Mouse (Mus musculus) heart, embryonic 13.5 days (tissue): ENCODE measurements around the gene Crk. TPM values are rescaled to one million over a fixed set of nuclear protein-coding genes. Genes with fewer than 3 reads are reported as not detected.
"Not testable (repeated sequence)": the region's sequence is repeated elsewhere in the genome, so short reads cannot be mapped to it uniquely, and the experiment has no call there.

Experiments used
- ATAC-seq: fragments of 200-750 bp; cut with Nextera tagmentation; 2 replicates; pipeline ENCODE4 v1.8.0; 2017; ENCODE audit warnings: moderate TSS enrichment; ENCODE audit not compliant: insufficient number of reproducible peaks, low FRiP score, low TSS enrichment; ENCODE audit errors: extremely low read depth
- H3K27ac ChIP-seq: fragments of 300-500 bp; sonication (generic); replicated peaks from 2 replicates; pipeline ENCODE4 v1.5.1; 2015; ENCODE audit warnings: moderate library complexity, mild to moderate bottlenecking, inconsistent platforms
- H3K27me3 ChIP-seq: fragments of 300-500 bp; sonication (generic); replicated peaks from 2 replicates; pipeline ENCODE4 v1.6.1; 2015; ENCODE audit warnings: mild to moderate bottlenecking, inconsistent platforms
- H3K36me3 ChIP-seq: fragments of 300-500 bp; sonication (generic); 2 replicates; pipeline ENCODE4 v1.6.1; 2015; ENCODE audit warnings: mild to moderate bottlenecking, inconsistent platforms
- H3K4me1 ChIP-seq: fragments of 300-500 bp; sonication (generic); 2 replicates; pipeline ENCODE4 v1.6.1; 2015; ENCODE audit warnings: inconsistent platforms
- H3K4me2 ChIP-seq: fragments of 300-500 bp; sonication (generic); 2 replicates; pipeline ENCODE4 v1.6.1; 2015; ENCODE audit warnings: inconsistent platforms, mild to moderate bottlenecking, moderate library complexity
- H3K4me3 ChIP-seq: fragments of 300-500 bp; sonication (generic); 2 replicates; pipeline ENCODE4 v1.5.1; 2015; ENCODE audit warnings: moderate library complexity, mild to moderate bottlenecking, inconsistent platforms
- H3K9ac ChIP-seq: fragments of 300-500 bp; sonication (generic); 2 replicates; pipeline ENCODE4 v1.6.1; 2015; ENCODE audit warnings: inconsistent platforms, mild to moderate bottlenecking, moderate library complexity
- H3K9me3 ChIP-seq: fragments of 300-500 bp; sonication (generic); 2 replicates; pipeline ENCODE4 v1.6.1; 2016; ENCODE audit warnings: inconsistent platforms
- WGBS: fragments of 180-500 bp; shearing (Covaris S2); methylation state at CpG from one replicate; pipeline ENCODE4 v1.1.7; 2015; ENCODE audit warnings: mixed read lengths; 5-methylcytosine and 5-hydroxymethylcytosine counted together
- polyA plus RNA-seq: library from polyadenylated mRNA; unstranded; fragments of >200 nt; fragmentation: Nextera tagmentation; extraction: Ambion mirVana; gene quantifications from 2 replicates; pipeline ENCODE4 v1.2.1, GENCODE M21; 2015

Crk gene
- polyA plus RNA-seq, 1 experiment from 2014 or later = 84.8 TPM

- H3K4me1 ChIP-seq = peaks cover 17% of the 10 kb centered on the region
- H3K4me2 ChIP-seq = no peak overlapping the region
- ATAC-seq = no peak
- no peak overlapping the region for H3K9ac ChIP-seq
- no peaks in the 10 kb centered on the region for H3K27me3 ChIP-seq
- H3K27ac ChIP-seq = no peak overlapping the region
- H3K4me3 ChIP-seq = no peak overlapping the region
- peaks cover 61% of the 10 kb centered on the region for H3K36me3 ChIP-seq
- H3K9me3 ChIP-seq = no peaks in the 10 kb centered on the region
Measured at GRCm38 (mm10) chr11:75691047-75691446, 12.0 kb downstream of the Crk start.

- H3K27me3 ChIP-seq = no peaks in the 10 kb centered on the region
- ATAC-seq = no peak
- no peak overlapping the region for H3K9ac ChIP-seq
- H3K4me1 ChIP-seq = peaks cover 3% of the 10 kb centered on the region; the same call in 1 of the 2 replicates
- no peaks in the 10 kb centered on the region for H3K9me3 ChIP-seq
- no peak overlapping the region for H3K4me3 ChIP-seq
- no peak overlapping the region for H3K4me2 ChIP-seq
- no peak overlapping the region for H3K27ac ChIP-seq
- H3K36me3 ChIP-seq = peaks cover 82% of the 10 kb centered on the region
- WGBS = 94% methylated on average over 5 of the region's 5 CpGs
Measured at GRCm38 (mm10) chr11:75693570-75693969, 14.5 kb downstream of the Crk start.

- 98% methylated on average over 3 of the region's 3 CpGs for WGBS
- peaks cover 96% of the 10 kb centered on the region for H3K36me3 ChIP-seq
Measured at GRCm38 (mm10) chr11:75697464-75697863, 18.4 kb downstream of the Crk start.

GRCm38 (mm10) chr11:75700557-75700956, 21.5 kb downstream of the Crk start:
- Histone ChIP-seq H3K4me1 (0 out of 2 replicates have a peak, but pooled peaks cover 7% of the 10 kb centered on the region), H3K4me3 (no peak overlapping the region), H3K27me3 (no peaks in the 10 kb centered on the region), H3K9me3 (peaks cover 3% of the 10 kb centered on the region; the same call in 1 of the 2 replicates), H3K36me3 (peaks cover 98% of the 10 kb centered on the region), H3K9ac (no peak overlapping the region), H3K27ac (no peak overlapping the region), H3K4me2 (no peak overlapping the region)
- ATAC-seq = no peak
- WGBS = 91% methylated on average over 5 of the region's 5 CpGs

More at GRCm38 (mm10) chr11:75697464-75697863, 18.4 kb downstream of the Crk start:
- not testable (repeated sequence) for H3K4me2 ChIP-seq, ATAC-seq, H3K27ac ChIP-seq, H3K9ac ChIP-seq, H3K4me3 ChIP-seq, H3K27me3 ChIP-seq, H3K4me1 ChIP-seq, H3K9me3 ChIP-seq

GRCm38 (mm10) chr11:75702761-75703160, 23.7 kb downstream of the Crk start:
- Histone ChIP-seq H3K27ac (no peak overlapping the region), H3K9ac (no peak overlapping the region), H3K9me3 (peaks cover 3% of the 10 kb centered on the region; the same call in 1 of the 2 replicates), H3K27me3 (no peaks in the 10 kb centered on the region), H3K4me3 (no peak overlapping the region), H3K4me1 (0 out of 2 replicates have a peak, but pooled peaks cover 7% of the 10 kb centered on the region), H3K36me3 (peaks cover 94% of the 10 kb centered on the region), H3K4me2 (no peak overlapping the region)
- 90% methylated on average over 6 of the region's 6 CpGs for WGBS
- no peak for ATAC-seq

- Histone ChIP-seq H3K9ac (no peak overlapping the region), H3K27ac (no peak overlapping the region), H3K27me3 (no peaks in the 10 kb centered on the region), H3K9me3 (peaks cover 3% of the 10 kb centered on the region; the same call in 1 of the 2 replicates), H3K4me2 (no peak overlapping the region), H3K36me3 (peaks cover 91% of the 10 kb centered on the region), H3K4me1 (0 out of 2 replicates have a peak, but pooled peaks cover 7% of the 10 kb centered on the region), H3K4me3 (no peak overlapping the region)
- ATAC-seq = no peak
- 95% methylated on average over 2 of the region's 2 CpGs for WGBS
Measured at GRCm38 (mm10) chr11:75703748-75704147, 24.7 kb downstream of the Crk start.

- no peak for ATAC-seq
- no peak overlapping the region for H3K4me3 ChIP-seq
Measured at GRCm38 (mm10) chr11:75713949-75714348, 34.9 kb downstream of the Crk start.

GRCm38 (mm10) chr11:75715556-75715955, 36.5 kb downstream of the Crk start:
- Histone ChIP-seq H3K9ac (peak overlapping the region; percentile 24; the same call in 1 of the 2 replicates), H3K4me1 (peaks cover 4% of the 10 kb centered on the region; the same call in 1 of the 2 replicates), H3K4me2 (peak overlapping the region; percentile 46), H3K9me3 (peaks cover 6% of the 10 kb centered on the region), H3K27ac (no peak overlapping the region), H3K27me3 (no peaks in the 10 kb centered on the region), H3K36me3 (no peaks in the 10 kb centered on the region), H3K4me3 (peak overlapping the region; percentile 21; the same call in 1 of the 2 replicates)
- no peak for ATAC-seq
- WGBS = 28% methylated on average over 12 of the region's 12 CpGs

More at GRCm38 (mm10) chr11:75713949-75714348, 34.9 kb downstream of the Crk start:
- H3K4me2 ChIP-seq = no peak overlapping the region
- H3K4me1 ChIP-seq = peaks cover 4% of the 10 kb centered on the region; the same call in 1 of the 2 replicates
- 89% methylated on average over 1 of the region's 1 CpGs for WGBS
- H3K27ac ChIP-seq = no peak overlapping the region
- H3K9ac ChIP-seq = no peak overlapping the region
- H3K27me3 ChIP-seq = no peaks in the 10 kb centered on the region
- no peaks in the 10 kb centered on the region for H3K36me3 ChIP-seq
- peaks cover 3% of the 10 kb centered on the region for H3K9me3 ChIP-seq

- Histone ChIP-seq H3K4me2 (no peak overlapping the region), H3K27me3 (no peaks in the 10 kb centered on the region), H3K4me3 (no peak overlapping the region), H3K9ac (no peak overlapping the region), H3K36me3 (no peaks in the 10 kb centered on the region), H3K4me1 (peaks cover 4% of the 10 kb centered on the region; the same call in 1 of the 2 replicates), H3K9me3 (peaks cover 15% of the 10 kb centered on the region), H3K27ac (no peak overlapping the region)
- ATAC-seq = no peak
- 76% methylated on average over 8 of the region's 8 CpGs for WGBS
Measured at GRCm38 (mm10) chr11:75716661-75717325, 37.7 kb downstream of the Crk start.

GRCm38 (mm10) chr11:75722339-75722738, 43.3 kb downstream of the Crk start:
- H3K4me3 ChIP-seq = no peak overlapping the region
- no peak overlapping the region for H3K9ac ChIP-seq
- peak overlapping the region; percentile 20 for H3K27ac ChIP-seq
- no peaks in the 10 kb centered on the region for H3K36me3 ChIP-seq
- H3K4me1 ChIP-seq = peaks cover 6% of the 10 kb centered on the region; the same call in 1 of the 2 replicates
- 21% methylated on average over 4 of the region's 4 CpGs for whole genome bisulfite sequencing
- H3K27me3 ChIP-seq = no peaks in the 10 kb centered on the region
- no peak for ATAC-seq
- peaks cover 11% of the 10 kb centered on the region; the same call in 1 of the 2 replicates for H3K9me3 ChIP-seq
- 0 out of 2 replicates have a peak overlapping the region, but pooled peaks have one; percentile 6 for H3K4me2 ChIP-seq

GRCm38 (mm10) chr11:75727168-75727567, 48.1 kb downstream of the Crk start:
- 49% methylated on average over 2 of the region's 2 CpGs for WGBS
- no peaks in the 10 kb centered on the region for H3K27me3 ChIP-seq
- peaks cover 17% of the 10 kb centered on the region for H3K4me1 ChIP-seq
- no peak for ATAC-seq
- no peak overlapping the region for H3K9ac ChIP-seq
- no peaks in the 10 kb centered on the region for H3K9me3 ChIP-seq
- no peak overlapping the region for H3K4me2 ChIP-seq
- H3K27ac ChIP-seq = no peak overlapping the region
- H3K36me3 ChIP-seq = no peaks in the 10 kb centered on the region
- H3K4me3 ChIP-seq = no peak overlapping the region

- not testable (repeated sequence) for H3K4me2 ChIP-seq, H3K4me3 ChIP-seq, H3K9ac ChIP-seq, ATAC-seq, H3K27me3 ChIP-seq, H3K9me3 ChIP-seq, H3K36me3 ChIP-seq, H3K27ac ChIP-seq
- H3K4me1 ChIP-seq = peaks cover 16% of the 10 kb centered on the region
- WGBS = 83% methylated on average over 6 of the region's 6 CpGs
Measured at GRCm38 (mm10) chr11:75727659-75728058, 48.6 kb downstream of the Crk start.
